Mouse (Mus musculus) lung, postnatal 0 days (tissue): ENCODE data around the gene Ovca2.

Experiments used
- CTCF ChIP-seq: IDR thresholded peaks from 2 replicates; pipeline ENCODE4 v1.5.1; 2016; ENCODE audit warnings: antibody characterized with exemption, mild to moderate bottlenecking
- EP300 ChIP-seq: IDR thresholded peaks from 2 replicates; pipeline ENCODE4 v1.6.1; 2016; ENCODE audit warnings: antibody characterized with exemption, mild to moderate bottlenecking, control low read depth

- TF ChIP-seq EP300 (peak; percentile 70; the same call in 1 of the 2 replicates), CTCF (no peak; the same call in 1 of the 2 replicates)
Observed at GRCm38 (mm10) chr11:75139122-75139963, 39.3 kb downstream of the Ovca2 start.
